Mouse (Mus musculus) CH12F3 (cell line): ENCODE data around the gene Car14.
"Not testable (repeated sequence)": the region's sequence is repeated elsewhere in the genome, so short reads cannot be mapped to it uniquely, and the experiment has no call there.

ENCODE experiments used
- in situ Hi-C: fragments of 300-500 bp; cut with MboI; formaldehyde crosslinking; loops from 2 replicates; pipeline ENCODE4 v1.14.3; 2020; ENCODE audit warnings: low sequenced_read_pairs

Car14 gene

GRCm38 (mm10) chr3:95857050-95857449, 47.4 kb downstream of the Car14 start:
- in situ Hi-C loops: not testable (repeated sequence)

DNA sequence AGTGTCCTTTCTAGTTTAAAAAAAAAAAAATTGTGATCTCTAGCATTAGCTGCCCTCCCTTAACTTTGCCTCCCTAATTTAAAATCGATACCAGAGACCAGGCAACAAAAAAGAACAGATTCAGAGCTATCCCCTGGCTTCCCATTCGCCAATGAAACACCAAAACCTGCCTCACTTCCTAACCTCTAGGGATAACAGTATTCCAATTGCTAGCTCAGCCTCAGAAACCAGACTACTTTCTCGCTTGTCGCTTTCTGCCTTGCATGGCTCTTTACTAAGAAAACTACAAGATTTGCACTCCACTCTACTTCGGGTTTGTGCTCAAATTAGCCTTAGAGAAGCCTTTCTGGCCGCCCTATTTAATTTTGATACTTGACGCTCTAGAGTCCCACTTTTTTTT, 48.4 kb downstream of the Car14 start:
- in situ Hi-C loops: no loop called here

GRCm38 (mm10) chr3:95855502-95856089, 48.9 kb downstream of the Car14 start, which contains the start of gene Prpf3:
Gene Prpf3 (minus strand): TSS chr3:95855885.
- in situ Hi-C loops: no loop called here

- in situ Hi-C loops: no loop called here
Observed at GRCm38 (mm10) chr3:95851317-95851716, 53.2 kb downstream of the Car14 start.

DNA sequence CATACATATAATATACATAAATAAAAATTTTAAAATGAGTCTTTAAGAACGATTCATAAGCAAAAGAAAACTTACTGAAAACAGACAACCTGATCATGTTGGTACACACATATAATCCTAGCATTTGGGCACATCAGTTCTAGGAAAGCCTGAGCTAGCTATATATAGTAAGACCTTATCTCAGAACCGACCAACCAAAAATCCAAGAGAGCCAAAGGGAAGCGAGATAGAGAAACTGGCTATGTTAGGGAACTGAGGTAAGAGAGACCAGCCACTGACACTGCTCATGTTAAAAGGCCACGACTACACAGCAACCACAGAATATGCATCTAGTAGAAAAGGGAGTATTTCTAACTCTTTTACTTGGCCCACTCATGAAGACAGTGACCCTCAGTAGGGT, 53.9 kb downstream of the Car14 start:
- in situ Hi-C loops: no loop called here
